Mouse (Mus musculus) forelimb bud, embryonic 11.5 days (tissue): Measurements from ENCODE around the gene Lexm.

Experiments used
- DNase-seq: peaks from one replicate; pipeline ENCODE4 v3.0.0-alpha.2; 2012; ENCODE audit warnings: low read depth, low spot score

Lexm gene

DNA sequence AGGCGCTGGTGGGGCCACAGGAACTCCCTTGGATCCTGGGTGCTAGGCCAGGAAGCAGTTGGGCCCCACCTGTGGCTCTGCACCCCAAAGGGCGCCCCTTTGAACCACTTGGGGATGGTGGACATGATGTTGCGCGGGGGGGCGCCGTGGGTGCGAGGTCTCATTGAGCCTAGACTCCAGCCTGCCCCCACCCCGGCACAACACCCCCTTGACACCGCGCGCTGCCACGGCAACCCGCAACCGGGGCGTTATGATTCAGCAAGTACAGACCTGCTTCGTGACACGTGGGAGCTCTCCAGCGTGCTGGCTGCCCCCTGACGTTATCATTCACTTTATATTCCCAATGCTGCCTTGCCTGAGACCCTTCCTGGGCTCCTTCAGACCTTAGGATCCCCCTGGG is at the start of gene Lexm:
Gene Lexm, minus strand, starts transcription at position 186 of the 400 bp plus-strand sequence.
- DNase-seq, result peak; percentile 28

DNA sequence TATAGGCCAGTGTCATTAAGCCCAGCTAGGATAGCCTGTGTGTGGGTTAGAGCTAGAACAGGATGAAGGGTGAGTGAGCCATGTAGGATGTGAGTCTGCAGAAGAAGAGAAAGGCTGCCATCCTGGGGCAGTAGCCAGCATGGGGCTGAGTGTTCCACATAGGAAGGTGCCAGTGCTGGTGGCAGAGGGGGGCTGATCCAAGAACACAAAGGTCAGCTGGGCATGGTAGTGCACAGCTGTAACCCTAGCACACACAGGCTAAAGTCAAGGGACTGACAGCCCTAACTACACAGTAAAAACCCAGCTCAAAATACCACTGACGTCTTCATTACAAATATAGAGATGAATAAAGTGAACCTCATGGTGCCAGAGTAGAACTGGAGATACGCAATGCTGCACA is 49.5 kb upstream of the Lexm start:
- no peak for DNase-seq

DNA sequence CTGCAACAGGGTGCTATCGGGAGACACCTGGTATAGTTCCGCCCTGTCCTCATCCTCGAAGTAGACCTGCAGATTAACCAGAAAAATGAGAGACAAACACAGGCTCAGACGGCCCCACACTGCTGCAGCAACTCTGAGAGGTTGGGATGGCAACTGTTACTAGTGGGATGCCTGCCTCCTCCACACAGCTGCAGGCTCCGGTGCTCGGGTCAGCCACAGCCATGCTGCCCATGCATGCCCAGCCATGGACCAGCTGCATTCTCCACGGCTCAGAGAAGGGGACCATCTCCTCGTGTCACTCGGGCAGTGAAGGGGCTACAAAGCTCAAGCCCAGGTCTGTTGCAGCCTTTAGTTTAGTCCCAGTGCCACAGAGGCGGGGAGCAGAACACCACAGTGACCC is 48.6 kb upstream of the Lexm start:
- no peak for DNase-seq

DNA sequence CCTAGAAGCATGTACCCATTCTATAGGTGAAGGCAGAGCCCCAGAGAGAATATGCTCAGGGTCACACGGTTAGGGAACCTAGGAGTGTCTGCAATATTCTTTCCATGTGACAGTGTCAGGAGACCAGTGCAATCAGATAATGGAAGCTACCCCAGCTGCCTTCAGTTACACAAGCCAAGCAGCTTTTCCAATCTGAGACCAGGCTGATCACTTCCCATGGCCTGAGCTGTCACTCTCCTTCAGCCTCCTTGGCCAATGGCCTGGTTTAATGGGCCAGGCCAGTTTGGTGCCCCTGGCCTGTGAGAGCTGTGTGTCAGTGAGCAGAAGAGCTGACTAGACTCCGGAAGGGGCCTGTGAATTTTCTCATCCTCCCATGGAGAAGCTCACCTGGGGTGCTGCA is 48.2 kb upstream of the Lexm start:
- DNase-seq, result no peak

DNA sequence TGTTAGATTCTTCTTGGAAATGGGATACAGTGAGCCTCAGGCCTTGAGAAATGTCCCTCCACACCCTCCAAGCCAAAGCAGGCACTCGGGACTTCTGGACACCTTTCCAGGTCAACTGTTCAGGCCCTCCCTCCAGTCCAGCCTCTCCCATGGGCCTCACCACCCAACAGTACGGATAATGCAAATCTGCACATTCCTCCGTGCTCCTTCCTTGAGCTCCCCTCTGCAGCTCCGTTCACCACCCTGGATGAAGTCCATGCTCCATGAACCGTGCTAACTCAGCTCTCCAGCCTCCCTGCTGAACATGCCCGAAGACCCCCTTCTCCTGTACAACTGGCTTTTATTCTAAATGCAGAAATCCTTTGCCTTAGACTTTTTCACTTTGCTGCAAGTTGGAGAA is 47.7 kb upstream of the Lexm start:
- no peak for DNase-seq

DNA sequence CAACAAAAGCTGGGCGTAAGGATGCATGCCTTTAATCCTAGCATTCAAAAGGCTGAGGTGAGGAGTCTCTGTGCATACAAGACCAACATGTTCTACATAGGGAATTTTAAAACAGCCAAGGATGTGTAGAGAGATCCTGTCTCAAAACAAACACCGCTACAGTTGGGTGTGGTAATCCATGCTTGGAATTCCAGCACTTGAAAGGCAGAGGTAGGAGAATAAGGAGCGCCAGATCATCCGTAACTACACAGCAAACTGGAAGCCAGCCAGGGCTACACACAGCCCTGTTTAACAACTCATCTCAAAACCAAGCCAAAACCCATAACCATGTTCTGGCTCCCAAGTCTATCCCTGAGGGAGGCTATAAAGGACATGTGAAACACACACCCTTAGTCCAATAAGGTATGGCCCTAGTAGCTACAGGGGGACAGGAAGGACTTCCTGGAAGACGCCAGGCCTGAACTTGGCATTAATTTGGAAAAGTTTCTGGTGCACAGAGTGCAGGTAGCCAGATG is 47.0 kb upstream of the Lexm start:
- no peak for DNase-seq

DNA sequence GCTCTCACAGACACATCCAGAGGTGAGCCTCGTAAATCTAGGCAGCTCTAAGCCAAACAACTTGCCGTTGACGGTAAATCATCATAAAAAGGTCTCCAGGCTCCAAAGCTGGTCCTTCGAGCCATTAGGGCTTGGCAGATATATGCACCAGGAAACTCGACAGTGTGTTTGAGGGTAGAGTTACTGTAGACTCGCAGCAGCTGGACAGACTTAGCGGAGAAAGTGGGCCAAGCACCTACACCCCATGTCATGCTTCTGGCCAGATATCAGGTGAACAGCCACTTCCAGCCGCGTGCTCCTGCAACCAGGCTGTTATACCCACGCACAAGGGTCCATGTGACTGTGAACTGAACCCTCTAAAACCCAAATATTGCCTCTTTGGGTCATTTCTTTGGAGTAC is 38.6 kb upstream of the Lexm start:
- DNase-seq, result no peak

DNA sequence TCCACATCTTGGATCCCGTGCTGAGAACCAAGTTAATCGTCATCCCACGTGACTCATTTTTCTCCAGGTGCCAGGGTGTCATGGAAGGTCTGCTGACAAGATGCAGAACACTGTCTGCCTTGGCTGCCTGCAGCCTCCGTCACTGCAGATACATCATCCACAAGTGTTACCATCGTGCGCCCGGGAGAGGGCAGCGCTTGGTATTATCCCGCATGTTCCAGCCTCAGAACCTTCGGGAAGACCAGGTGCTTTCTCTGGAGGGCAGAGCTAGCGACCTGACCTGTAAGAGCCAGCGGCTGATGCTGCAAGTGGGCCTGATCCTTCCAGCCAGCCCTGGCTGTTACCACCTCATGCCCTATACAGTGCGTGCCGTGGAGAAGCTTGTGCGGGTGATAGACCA is 36.0 kb upstream of the Lexm start:
- no peak for DNase-seq

DNA sequence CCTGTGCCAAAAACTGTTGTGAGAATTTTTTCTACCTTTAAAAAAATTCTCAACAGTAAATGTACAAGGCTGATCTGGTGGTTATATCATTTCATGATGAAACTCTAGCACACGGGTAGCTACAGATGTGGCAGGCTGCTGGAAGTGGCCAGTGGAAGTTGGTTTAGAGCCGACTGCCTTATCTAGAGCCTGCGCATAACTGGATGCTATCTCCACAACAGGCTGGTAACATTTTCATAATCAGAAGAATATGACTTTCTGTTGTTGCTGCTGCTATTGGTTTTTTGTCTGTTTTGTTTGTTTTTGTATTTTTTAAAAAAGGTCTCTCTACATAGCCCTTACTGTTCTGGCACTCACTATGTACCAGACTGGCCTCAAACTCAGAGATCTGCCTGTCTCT is 35.5 kb upstream of the Lexm start:
- DNase-seq, result no peak

DNA sequence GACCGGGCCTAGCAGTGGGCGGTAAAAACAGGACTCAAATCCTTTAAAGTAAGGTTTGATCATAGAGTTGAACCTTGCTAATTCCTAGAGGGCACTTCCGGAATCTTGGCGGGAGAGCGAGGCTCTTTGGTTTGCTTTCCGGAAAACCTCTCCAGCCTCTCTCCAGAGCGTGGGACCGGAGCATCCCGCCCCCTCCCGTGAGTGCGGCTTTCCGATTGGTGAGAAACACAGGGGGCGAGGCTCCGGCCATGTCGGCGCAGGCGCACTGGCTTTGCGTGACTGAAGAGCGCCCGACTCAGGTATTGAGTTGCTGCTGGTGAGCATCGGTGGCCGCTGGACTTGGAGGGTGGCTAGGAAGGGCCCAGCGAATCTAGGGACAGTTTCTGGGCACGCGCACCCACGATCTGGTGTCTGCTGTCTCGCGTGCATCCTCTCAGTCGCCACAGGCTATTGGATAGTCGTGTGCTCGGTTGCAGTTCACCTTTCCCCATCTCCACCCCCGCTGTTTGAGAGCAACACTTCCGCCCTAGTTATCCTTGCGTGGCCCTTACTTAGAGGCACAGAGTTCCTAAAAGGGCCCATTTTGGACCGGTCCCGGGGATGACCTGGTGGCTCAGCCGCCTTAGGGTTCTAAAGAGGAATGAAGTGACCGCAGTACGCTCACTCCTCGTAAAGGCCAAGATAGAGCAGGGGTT is 33.9 kb upstream of the Lexm start, which contains the start of gene Pars2:
Gene Pars2, plus strand, starts transcription at position 237 of the 695 bp plus-strand sequence.
- peak; percentile 98 for DNase-seq

DNA sequence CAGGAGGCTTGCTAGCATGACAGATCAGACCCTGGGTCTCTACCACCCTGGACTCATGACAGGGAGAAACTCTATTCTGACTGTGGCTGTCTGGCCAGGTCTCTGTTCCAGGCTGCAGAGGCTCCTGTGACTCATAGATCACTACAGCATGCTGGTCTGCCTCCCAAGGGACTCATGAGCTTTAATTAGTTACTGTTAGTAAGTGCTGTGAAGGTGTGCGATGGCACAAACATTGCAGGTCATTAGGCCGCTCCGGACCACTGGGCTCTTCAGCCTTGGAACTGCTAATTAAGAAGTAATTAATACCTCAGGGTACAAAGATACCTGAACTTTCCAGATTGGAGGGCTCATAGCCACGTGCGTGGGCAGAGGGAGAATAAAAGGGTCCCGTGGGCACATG is 30.1 kb upstream of the Lexm start:
- DNase-seq, result no peak

DNA sequence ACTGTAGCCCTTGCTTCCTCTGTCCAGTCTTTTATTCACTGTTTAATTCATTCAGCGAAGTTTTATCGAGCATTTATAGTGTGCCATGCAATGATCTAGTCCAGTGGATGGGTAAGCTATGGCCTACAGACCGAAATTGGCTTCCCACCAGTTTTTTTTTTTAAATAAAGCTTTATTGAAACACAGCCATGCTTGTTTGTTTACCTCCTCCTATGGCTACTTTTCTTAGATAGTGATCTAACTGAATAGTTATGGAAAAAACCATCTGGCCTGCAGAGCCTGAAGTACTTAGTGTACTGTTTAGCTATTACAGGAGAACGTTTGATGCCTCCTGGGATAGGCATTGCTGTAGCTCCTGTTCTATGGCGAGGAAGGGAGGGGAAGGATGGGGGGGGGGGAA is 28.8 kb upstream of the Lexm start:
- no peak for DNase-seq

DNA sequence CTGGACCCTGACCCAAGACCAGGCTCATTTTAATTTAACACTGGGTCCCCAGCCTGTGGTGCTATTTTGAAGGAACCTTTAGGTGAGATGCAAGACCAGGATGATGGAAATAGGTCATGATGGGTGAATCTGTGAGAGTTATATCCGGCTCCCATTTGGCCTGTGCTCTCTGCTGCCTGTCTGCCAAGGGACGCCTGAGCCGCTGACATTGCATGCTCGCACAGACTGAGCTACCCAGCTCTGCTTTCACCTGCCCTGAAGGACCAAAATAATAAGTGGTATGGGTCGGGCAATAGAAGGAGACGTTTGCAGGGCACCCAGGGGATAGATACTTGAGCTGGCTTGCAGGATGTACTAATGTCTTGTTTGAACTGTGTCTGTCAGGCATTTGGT is 27.2 kb upstream of the Lexm start:
- no peak for DNase-seq

DNA sequence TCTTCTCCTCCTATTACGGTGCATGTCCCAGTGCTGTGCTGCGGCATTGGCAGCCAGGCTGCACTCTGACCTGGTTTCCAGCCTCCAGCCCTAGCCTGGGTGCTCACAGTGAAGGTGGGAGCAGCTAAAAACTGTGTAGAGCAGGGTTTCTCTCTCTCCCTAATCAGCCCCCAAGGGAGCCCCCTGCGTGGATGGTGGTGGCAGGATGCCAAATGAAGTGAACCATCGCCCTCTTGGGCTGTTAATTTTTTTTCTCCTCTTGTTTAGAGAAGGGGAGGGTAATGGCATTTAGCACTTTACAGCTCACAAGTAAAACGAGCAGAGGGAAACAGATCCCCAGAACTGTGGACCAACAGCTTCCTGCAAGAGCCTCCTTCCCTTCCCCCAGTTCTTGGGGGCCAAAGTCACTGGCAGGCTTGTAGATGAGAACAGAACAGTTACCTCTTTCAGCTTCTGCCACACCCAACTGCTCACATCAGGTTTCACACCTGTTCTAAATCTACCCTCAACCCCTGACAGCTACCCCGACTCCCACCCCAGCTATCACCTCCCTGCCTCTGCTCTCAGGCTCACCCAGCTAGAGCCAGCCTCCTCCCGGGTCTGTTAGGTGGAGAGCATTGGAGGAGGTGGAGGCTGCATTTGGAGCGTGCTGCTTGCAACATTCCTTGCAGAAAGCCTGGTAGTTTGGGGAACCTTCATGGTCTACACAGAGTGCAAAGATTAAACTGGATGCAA is 26.6 kb upstream of the Lexm start:
- peak; percentile 14 for DNase-seq

DNA sequence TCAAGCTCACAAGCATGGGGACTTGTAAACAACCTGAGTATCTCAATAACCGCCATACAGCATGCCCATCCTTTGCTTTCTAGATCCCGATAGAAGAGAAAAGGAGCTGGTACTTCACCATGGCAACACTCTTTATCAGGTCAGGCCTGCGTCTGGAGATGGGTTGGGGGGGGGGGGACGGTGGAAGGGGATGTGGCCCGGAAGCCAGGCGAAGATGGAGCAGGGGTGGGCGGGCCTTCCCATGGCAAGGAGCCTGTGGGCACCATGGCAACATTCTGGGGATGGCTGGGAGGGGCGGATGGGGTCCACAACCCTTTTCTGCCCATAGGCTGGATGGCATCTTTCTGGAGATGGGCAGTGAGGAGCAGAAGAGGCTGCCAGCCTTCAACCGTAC is 17.0 kb upstream of the Lexm start:
- DNase-seq, result no peak

DNA sequence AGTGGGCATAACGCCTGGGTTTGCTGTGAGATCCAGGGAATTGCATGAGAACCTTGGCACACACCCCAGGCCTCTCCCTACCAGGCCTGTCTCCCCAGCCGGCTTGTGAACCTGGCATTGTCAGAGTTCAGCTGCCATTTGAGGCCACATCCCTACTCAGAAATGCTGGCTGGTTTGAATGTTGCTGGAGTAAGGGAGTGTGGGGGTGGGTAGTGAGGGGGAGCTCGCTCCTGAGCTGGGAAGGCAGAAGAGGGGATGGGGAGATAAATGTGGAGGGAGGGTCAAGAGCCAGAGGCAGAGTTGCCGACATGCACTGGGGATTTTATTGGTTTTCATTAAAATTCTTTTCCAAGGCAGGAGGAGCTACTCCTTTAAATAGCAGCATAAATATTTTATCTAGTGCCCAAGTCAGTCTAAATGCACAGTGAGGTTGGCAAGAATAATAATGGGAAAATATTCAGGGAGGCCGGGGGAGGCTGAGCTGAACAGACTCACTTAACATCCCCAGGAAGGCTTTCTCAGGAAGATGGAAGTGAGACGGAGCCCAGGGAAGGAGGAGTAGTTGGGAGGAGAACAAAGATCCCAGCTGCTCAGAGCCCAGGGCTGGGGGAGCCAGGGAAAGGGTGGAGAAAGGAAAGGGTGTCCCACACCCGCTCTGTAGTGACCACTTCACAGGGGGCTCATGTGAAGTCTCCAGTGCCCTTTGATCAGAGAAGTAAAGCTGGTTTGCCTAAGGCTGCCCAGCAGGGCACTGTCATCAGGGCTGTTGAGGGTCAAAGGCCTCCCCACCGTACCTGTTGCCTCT is 16.4 kb upstream of the Lexm start:
- DNase-seq, result no peak

DNA sequence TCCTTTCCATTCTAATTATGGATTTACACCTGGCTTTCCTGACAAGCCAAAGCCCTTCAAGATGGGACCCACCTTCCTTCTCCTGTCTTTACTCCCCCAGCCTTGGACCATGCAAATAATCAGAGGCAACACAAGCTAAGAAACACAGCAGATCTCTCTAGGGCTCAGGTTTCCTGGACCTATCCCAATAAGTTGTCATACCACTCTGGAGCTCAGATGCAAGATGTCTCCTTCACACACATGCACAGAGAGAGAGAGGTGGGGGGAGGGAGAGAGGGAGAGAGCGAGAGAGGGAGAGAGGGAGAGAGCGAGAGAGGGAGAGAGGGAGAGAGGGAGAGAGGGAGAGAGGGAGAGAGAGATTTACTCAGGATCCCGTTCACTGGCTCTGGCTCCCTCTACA is 15.3 kb upstream of the Lexm start:
- no peak for DNase-seq

DNA sequence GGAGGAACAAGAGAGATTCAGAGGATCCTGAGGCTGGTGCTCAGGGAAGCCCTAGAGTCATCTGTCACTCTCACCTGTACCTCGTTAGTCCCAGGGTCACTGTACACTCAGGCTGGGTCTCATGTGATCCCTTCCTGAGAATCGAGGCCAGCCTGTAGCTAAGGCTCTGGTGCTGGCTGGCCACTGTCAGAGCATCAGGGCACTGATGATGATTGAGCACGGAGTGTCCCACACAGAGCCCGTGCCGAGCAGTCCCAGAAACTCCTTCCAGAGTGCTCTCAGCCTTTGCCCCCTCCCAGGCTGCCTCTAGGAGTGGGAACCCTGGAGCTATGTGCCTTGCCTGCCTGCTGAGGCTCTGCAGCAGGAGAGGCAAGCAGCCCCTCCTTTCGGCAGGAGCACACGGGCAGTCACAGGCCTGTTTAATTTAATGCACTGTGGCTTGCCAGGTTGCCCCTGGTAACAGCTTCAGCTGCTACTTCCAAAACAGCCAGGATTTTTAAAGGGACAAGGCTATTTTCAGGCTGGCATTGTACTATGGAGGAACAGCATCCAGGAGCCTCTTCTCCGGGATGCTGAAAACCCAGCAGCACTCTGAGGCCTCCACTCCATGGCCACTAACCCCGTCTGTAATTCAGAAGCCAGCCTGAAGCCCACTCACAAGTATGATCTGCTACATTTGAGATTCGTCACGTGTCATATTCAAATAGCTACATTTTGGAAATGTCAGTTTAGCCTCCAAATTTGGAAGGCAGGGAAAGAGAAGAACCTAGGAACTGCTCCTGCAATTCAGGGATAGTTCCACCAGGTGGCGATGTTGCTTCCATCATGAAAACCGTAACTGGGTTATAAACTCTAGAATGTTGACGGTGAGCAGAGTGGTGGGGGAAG is 13.5 kb upstream of the Lexm start:
- peak; percentile 74 for DNase-seq

DNA sequence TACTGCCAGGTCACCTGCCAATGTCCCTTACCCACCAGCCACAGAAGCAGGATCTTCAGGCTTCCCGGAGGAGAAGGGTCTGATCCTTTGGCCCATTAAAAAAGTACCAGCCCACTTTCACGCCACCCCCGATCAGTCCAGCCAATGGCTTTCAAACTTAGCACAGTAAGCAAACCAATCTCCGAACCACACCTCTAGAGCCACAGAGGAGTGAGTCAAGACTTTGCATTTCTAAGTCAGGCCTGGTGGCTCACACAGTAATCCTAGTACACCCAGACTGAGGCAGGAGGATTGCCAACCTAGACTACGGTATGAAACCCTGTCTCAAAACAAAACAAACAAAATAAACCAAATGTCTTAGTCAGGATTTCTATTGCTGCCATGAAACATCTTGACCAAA is 12.3 kb upstream of the Lexm start:
- DNase-seq, result no peak

DNA sequence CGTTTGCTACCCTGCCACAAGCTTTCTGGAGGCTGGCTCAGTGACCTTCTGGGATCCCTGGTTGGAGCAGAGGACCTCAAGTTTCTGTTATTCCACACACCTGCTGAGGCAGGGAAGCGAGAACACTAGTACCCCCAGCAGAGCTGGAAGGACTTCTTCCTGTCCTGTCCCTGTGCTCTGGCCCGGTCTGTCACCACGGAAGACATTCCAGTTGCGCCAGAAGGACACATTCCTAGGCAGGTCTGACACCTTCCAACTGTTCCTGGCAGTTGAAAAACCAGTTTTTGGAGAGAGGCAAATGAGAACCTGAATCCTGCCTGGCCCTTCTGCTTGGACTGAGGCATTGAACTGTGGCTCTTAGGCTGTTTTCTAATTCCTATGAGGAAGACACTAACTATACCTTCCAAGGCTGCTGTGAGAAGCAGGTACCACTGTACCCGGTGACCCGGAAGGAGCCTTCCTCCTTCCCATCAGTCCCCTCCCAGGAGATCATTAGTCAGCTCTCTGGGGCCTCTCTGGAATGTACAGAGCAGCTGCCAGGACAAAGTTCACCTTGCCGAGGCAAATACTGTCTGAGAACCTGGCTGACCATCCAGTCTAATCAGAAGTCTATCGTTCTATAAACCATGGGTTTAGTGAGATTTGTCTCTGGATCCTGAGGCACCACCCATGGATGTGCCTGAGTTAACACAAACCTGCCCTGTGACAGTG is 11.8 kb upstream of the Lexm start:
- DNase-seq, result no peak

DNA sequence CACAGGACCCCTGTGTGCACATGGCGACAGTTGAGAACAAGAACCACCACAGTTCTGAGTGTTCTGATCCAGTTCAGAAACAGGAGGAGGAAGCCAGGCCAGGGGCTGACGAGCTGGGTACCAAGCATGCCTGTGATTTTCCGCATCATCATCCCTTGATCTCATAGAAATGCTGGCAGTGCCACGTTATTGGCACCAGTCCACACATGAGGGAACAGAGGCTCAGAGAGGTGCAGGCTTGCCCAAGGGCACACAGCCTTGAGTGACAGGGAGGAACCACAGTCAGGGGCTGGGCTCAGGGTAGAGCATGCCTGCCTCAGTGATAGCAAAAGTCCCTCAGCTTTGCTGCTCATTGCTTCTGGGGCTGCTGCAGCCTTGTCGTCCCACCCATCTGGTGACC is 10.8 kb upstream of the Lexm start:
- no peak for DNase-seq
